Mouse (Mus musculus): ENCODE measurements around the gene Rcsd1. TPM values are rescaled to one million over a fixed set of nuclear protein-coding genes. Genes with fewer than 3 reads are reported as not detected.
A peak's percentile ranks its signal among the peaks of the same experiment; 100 is the strongest.

The Rcsd1 gene
- polyA plus RNA-seq, 1 experiment from 2014 or later = 12.4 TPM

- peaks cover 29% of the 10 kb centered on the region for H3K27me3 ChIP-seq
- H3K4me3 ChIP-seq = no peak overlapping the region
- H3K9ac ChIP-seq = no peak overlapping the region
- H3K27ac ChIP-seq (replicated peaks) = no peak overlapping the region
- H3K4me2 ChIP-seq = no peak overlapping the region
- 89% methylated on average over 5 of the region's 5 CpGs for WGBS
- H3K4me1 ChIP-seq (replicated peaks) = peaks cover 18% of the 10 kb centered on the region
- no peaks in the 10 kb centered on the region for H3K9me3 ChIP-seq
- H3K36me3 ChIP-seq = no peaks in the 10 kb centered on the region
- ATAC-seq (ENCODE audit: low read depth) = no peak
Observed at GRCm38 (mm10) chr1:165711914-165712313, 2.4 kb upstream of the Rcsd1 start.

- H3K4me3 ChIP-seq = peak overlapping the region; percentile 54; the same call in 1 of the 2 replicates
- no peak for ATAC-seq (ENCODE audit: low read depth)
- no peaks in the 10 kb centered on the region for H3K36me3 ChIP-seq
- WGBS = 31% methylated on average over 9 of the region's 9 CpGs
- H3K9me3 ChIP-seq = no peaks in the 10 kb centered on the region
- no peak overlapping the region for H3K27ac ChIP-seq (replicated peaks)
- no peak overlapping the region for H3K9ac ChIP-seq
- H3K27me3 ChIP-seq = peaks cover 50% of the 10 kb centered on the region
- H3K4me2 ChIP-seq = peak overlapping the region; percentile 90
- peaks cover 18% of the 10 kb centered on the region for H3K4me1 ChIP-seq (replicated peaks)
Observed at GRCm38 (mm10) chr1:165708686-165709380, 724 bp downstream of the Rcsd1 start.

GRCm38 (mm10) chr1:165707640-165708322 lies 1.8 kb downstream of the Rcsd1 start:
- no peaks in the 10 kb centered on the region for H3K9me3 ChIP-seq
- peaks cover 59% of the 10 kb centered on the region for H3K27me3 ChIP-seq
- 1% methylated on average over 47 of the region's 47 CpGs for WGBS
- H3K4me2 ChIP-seq = peak overlapping the region; percentile 90
- H3K27ac ChIP-seq (replicated peaks) = peak overlapping the region; percentile 18; the same call in 1 of the 2 replicates
- H3K9ac ChIP-seq = peak overlapping the region; percentile 68
- peak; percentile 74; the same call in 1 of the 2 replicates for ATAC-seq (ENCODE audit: low read depth)
- H3K4me3 ChIP-seq = peak overlapping the region; percentile 54
- no peaks in the 10 kb centered on the region for H3K36me3 ChIP-seq
- H3K4me1 ChIP-seq (replicated peaks) = peaks cover 21% of the 10 kb centered on the region

GRCm38 (mm10) chr1:165707241-165707639 lies 2.3 kb downstream of the Rcsd1 start:
- no peaks in the 10 kb centered on the region for H3K9me3 ChIP-seq
- no peaks in the 10 kb centered on the region for H3K36me3 ChIP-seq
- peak overlapping the region; percentile 54 for H3K4me3 ChIP-seq
- 26% methylated on average over 10 of the region's 10 CpGs for WGBS
- H3K27me3 ChIP-seq = peaks cover 64% of the 10 kb centered on the region
- H3K4me1 ChIP-seq (replicated peaks) = peaks cover 27% of the 10 kb centered on the region
- H3K9ac ChIP-seq = peak overlapping the region; percentile 68; the same call in 1 of the 2 replicates
- ATAC-seq (ENCODE audit: low read depth) = no peak
- peak overlapping the region; percentile 90 for H3K4me2 ChIP-seq
- peak overlapping the region; percentile 18; the same call in 1 of the 2 replicates for H3K27ac ChIP-seq (replicated peaks)

GRCm38 (mm10) chr1:165706492-165706891 lies 3.1 kb downstream of the Rcsd1 start:
- no peak for ATAC-seq (ENCODE audit: low read depth)

GRCm38 (mm10) chr1:165705868-165706348 lies 3.6 kb downstream of the Rcsd1 start:
- WGBS = 85% methylated on average over 7 of the region's 7 CpGs
- Histone ChIP-seq H3K9me3 (no peaks in the 10 kb centered on the region), H3K4me1 (replicated peaks) (peaks cover 38% of the 10 kb centered on the region), H3K27ac (replicated peaks) (no peak overlapping the region), H3K9ac (no peak overlapping the region), H3K36me3 (no peaks in the 10 kb centered on the region), H3K4me2 (peak overlapping the region; percentile 90), H3K4me3 (no peak overlapping the region), H3K27me3 (peaks cover 74% of the 10 kb centered on the region)
- ATAC-seq (ENCODE audit: low read depth) = no peak

More at GRCm38 (mm10) chr1:165706492-165706891, 3.1 kb downstream of the Rcsd1 start:
- Histone ChIP-seq H3K4me1 (replicated peaks) (peaks cover 34% of the 10 kb centered on the region), H3K9me3 (no peaks in the 10 kb centered on the region), H3K27me3 (peaks cover 71% of the 10 kb centered on the region), H3K27ac (replicated peaks) (no peak overlapping the region), H3K4me3 (peak overlapping the region; percentile 54), H3K9ac (no peak overlapping the region), H3K4me2 (peak overlapping the region; percentile 90), H3K36me3 (no peaks in the 10 kb centered on the region)
- WGBS = 73% methylated on average over 4 of the region's 4 CpGs

GRCm38 (mm10) chr1:165705368-165705767 lies 4.2 kb downstream of the Rcsd1 start:
- Histone ChIP-seq H3K36me3 (no peaks in the 10 kb centered on the region), H3K27me3 (peaks cover 74% of the 10 kb centered on the region), H3K9me3 (no peaks in the 10 kb centered on the region), H3K4me3 (no peak overlapping the region), H3K4me1 (replicated peaks) (peaks cover 38% of the 10 kb centered on the region), H3K9ac (0 out of 2 replicates have a peak overlapping the region, but pooled peaks have one; percentile 12), H3K27ac (replicated peaks) (no peak overlapping the region), H3K4me2 (0 out of 2 replicates have a peak overlapping the region, but pooled peaks have one; percentile 4)
- 77% methylated on average over 6 of the region's 6 CpGs for WGBS
- no peak for ATAC-seq (ENCODE audit: low read depth)

- WGBS = 86% methylated on average over 3 of the region's 3 CpGs
- ATAC-seq (ENCODE audit: low read depth) = no peak
- H3K4me1 ChIP-seq (replicated peaks) = peaks cover 38% of the 10 kb centered on the region
- no peaks in the 10 kb centered on the region for H3K36me3 ChIP-seq
- H3K27me3 ChIP-seq = peaks cover 69% of the 10 kb centered on the region
- no peaks in the 10 kb centered on the region for H3K9me3 ChIP-seq
- H3K4me2 ChIP-seq = no peak overlapping the region
- H3K4me3 ChIP-seq = no peak overlapping the region
- H3K9ac ChIP-seq = no peak overlapping the region
- H3K27ac ChIP-seq (replicated peaks) = no peak overlapping the region
Observed at GRCm38 (mm10) chr1:165704841-165705240, 4.7 kb downstream of the Rcsd1 start.

- H3K9me3 ChIP-seq = no peaks in the 10 kb centered on the region
- no peak overlapping the region for H3K27ac ChIP-seq (replicated peaks)
- H3K27me3 ChIP-seq = peaks cover 52% of the 10 kb centered on the region
- 0 out of 2 replicates have a peak overlapping the region, but pooled peaks have one; percentile 6 for H3K4me3 ChIP-seq
- peaks cover 22% of the 10 kb centered on the region for H3K4me1 ChIP-seq (replicated peaks)
- 0 out of 2 replicates have a peak overlapping the region, but pooled peaks have one; percentile 22 for H3K9ac ChIP-seq
- H3K4me2 ChIP-seq = peak overlapping the region; percentile 44
- ATAC-seq (ENCODE audit: low read depth) = no peak
- H3K36me3 ChIP-seq = no peaks in the 10 kb centered on the region
- WGBS = 17% methylated on average over 19 of the region's 19 CpGs
Observed at GRCm38 (mm10) chr1:165702221-165703031, 7.1 kb downstream of the Rcsd1 start.

GRCm38 (mm10) chr1:165701562-165701961 lies 8.0 kb downstream of the Rcsd1 start:
- H3K36me3 ChIP-seq = no peaks in the 10 kb centered on the region
- 46% methylated on average over 9 of the region's 9 CpGs for WGBS
- H3K9ac ChIP-seq = no peak overlapping the region
- H3K27ac ChIP-seq (replicated peaks) = no peak overlapping the region
- H3K9me3 ChIP-seq = no peaks in the 10 kb centered on the region
- H3K4me1 ChIP-seq (replicated peaks) = peaks cover 20% of the 10 kb centered on the region
- H3K4me3 ChIP-seq = no peak overlapping the region
- no peak for ATAC-seq (ENCODE audit: low read depth)
- H3K4me2 ChIP-seq = no peak overlapping the region
- H3K27me3 ChIP-seq = peaks cover 44% of the 10 kb centered on the region

GRCm38 (mm10) chr1:165700933-165701518 lies 8.5 kb downstream of the Rcsd1 start:
- Histone ChIP-seq H3K36me3 (no peaks in the 10 kb centered on the region), H3K27me3 (peaks cover 38% of the 10 kb centered on the region), H3K9ac (no peak overlapping the region), H3K9me3 (no peaks in the 10 kb centered on the region), H3K4me3 (no peak overlapping the region), H3K4me1 (replicated peaks) (peaks cover 20% of the 10 kb centered on the region), H3K4me2 (no peak overlapping the region), H3K27ac (replicated peaks) (no peak overlapping the region)
- 69% methylated on average over 6 of the region's 6 CpGs for WGBS
- ATAC-seq (ENCODE audit: low read depth) = no peak
